Mouse (Mus musculus): ENCODE results near the gene Hint2.

GRCm38 (mm10) chr4:43657146-43657545 lies 880 bp upstream of the Hint2 start:
- no peak for TF ChIP-seq CTCF (IDR thresholded peaks at IDR 0.05; ENCODE audit: low read depth, low read length)
- no peak for TF ChIP-seq EP300 (IDR thresholded peaks at IDR 0.05; ENCODE audit: insufficient read depth, low read depth, low read length)
- TF ChIP-seq POLR2A (IDR thresholded peaks at IDR 0.05; ENCODE audit: insufficient read depth, low read length), result no peak
